Mouse (Mus musculus) neural tube, embryonic 11.5 days (tissue): ENCODE measurements at regions not wholly inside any gene's neighbourhood (a gene's known extent, or its start where the extent isn't known, plus 50 kb on each side); places are given as distances from the start of the nearest gene placed in this dataset.

Source experiments
- ATAC-seq: fragments of 200-750 bp; cut with Nextera tagmentation; 2 replicates; pipeline ENCODE4 v1.8.0; 2017; ENCODE audit warnings: moderate number of reproducible peaks, mild to moderate bottlenecking, moderate TSS enrichment, moderate library complexity; ENCODE audit not compliant: insufficient read depth, low FRiP score, low TSS enrichment
- DNase-seq: peaks from one replicate; pipeline ENCODE4 v3.0.0-alpha.2; 2015; ENCODE audit warnings: low spot score
- H3K27ac ChIP-seq: fragments of 300-500 bp; sonication (generic); 2 replicates; pipeline ENCODE4 v1.5.1; 2014; ENCODE audit warnings: low read depth, mild to moderate bottlenecking, low read length
- H3K27me3 ChIP-seq: fragments of 300-500 bp; sonication (generic); 2 replicates; pipeline ENCODE4 v1.6.1; 2014; ENCODE audit warnings: mild to moderate bottlenecking, low read length, mixed read lengths; ENCODE audit not compliant: control insufficient read depth, insufficient read depth
- H3K36me3 ChIP-seq: fragments of 300-500 bp; sonication (generic); 2 replicates; pipeline ENCODE4 v1.6.1; 2014; ENCODE audit warnings: mild to moderate bottlenecking, low read length, moderate library complexity, mixed read lengths; ENCODE audit not compliant: control insufficient read depth, insufficient read depth
- H3K4me1 ChIP-seq: fragments of 300-500 bp; sonication (generic); 2 replicates; pipeline ENCODE4 v1.6.1; 2014; ENCODE audit warnings: low read length, mixed read lengths; ENCODE audit not compliant: control insufficient read depth, insufficient read depth
- H3K4me2 ChIP-seq: fragments of 300-500 bp; sonication (generic); 2 replicates; pipeline ENCODE4 v1.6.1; 2014; ENCODE audit warnings: low read depth, mild to moderate bottlenecking, moderate library complexity
- H3K4me3 ChIP-seq: fragments of 300-500 bp; sonication (generic); 2 replicates; pipeline ENCODE4 v1.5.1; 2014; ENCODE audit warnings: low read depth, low read length
- H3K9ac ChIP-seq: fragments of 300-500 bp; sonication (generic); 2 replicates; pipeline ENCODE4 v1.6.1; 2014; ENCODE audit warnings: mild to moderate bottlenecking, low read length
- H3K9me3 ChIP-seq: fragments of 300-500 bp; sonication (generic); 2 replicates; pipeline ENCODE4 v1.6.1; 2016; ENCODE audit warnings: low read length; ENCODE audit not compliant: control insufficient read depth
- WGBS: fragments of 180-500 bp; shearing (Covaris S2); extraction: QIAGEN DNeasy Blood & Tissue Kit; methylation state at CpG from one replicate; pipeline ENCODE4 v1.1.7; 2014; 5-methylcytosine and 5-hydroxymethylcytosine counted together

- ATAC-seq (no peak), DNase-seq (no peak)
- Histone ChIP-seq H3K4me1 (no peaks in the 10 kb centered on the region), H3K27ac (no peak overlapping the region), H3K9me3 (no peaks in the 10 kb centered on the region), H3K36me3 (no peaks in the 10 kb centered on the region), H3K4me2 (no peak overlapping the region), H3K27me3 (no peaks in the 10 kb centered on the region), H3K4me3 (no peak overlapping the region), H3K9ac (no peak overlapping the region)
- WGBS: 97% methylated on average over 3 of the region's 3 CpGs
Measured at GRCm38 (mm10) chr19:15158653-15159052, 560.8 kb upstream of the Tle4 start.

- Histone ChIP-seq H3K4me2 (no peak overlapping the region), H3K36me3 (no peaks in the 10 kb centered on the region), H3K27ac (no peak overlapping the region), H3K9me3 (no peaks in the 10 kb centered on the region), H3K4me1 (no peaks in the 10 kb centered on the region), H3K9ac (no peak overlapping the region), H3K4me3 (no peak overlapping the region), H3K27me3 (no peaks in the 10 kb centered on the region)
- ATAC-seq (no peak), DNase-seq (no peak)
- 85% methylated on average over 14 of the region's 14 CpGs for WGBS
Measured at GRCm38 (mm10) chr19:15158177-15158576, 560.3 kb upstream of the Tle4 start.

- WGBS: 62% methylated on average over 2 of the region's 2 CpGs
- no peak overlapping the region for H3K9ac ChIP-seq
- no peak overlapping the region for H3K4me3 ChIP-seq
- ATAC-seq (no peak), DNase-seq (no peak)
- H3K9me3 ChIP-seq: no peaks in the 10 kb centered on the region
- no peaks in the 10 kb centered on the region for H3K27me3 ChIP-seq
- no peak overlapping the region for H3K27ac ChIP-seq
- no peaks in the 10 kb centered on the region for H3K36me3 ChIP-seq
- H3K4me1 ChIP-seq: no peaks in the 10 kb centered on the region
- H3K4me2 ChIP-seq: no peak overlapping the region
Measured at GRCm38 (mm10) chr19:15154693-15155092, 556.8 kb upstream of the Tle4 start.

GRCm38 (mm10) chr19:15146325-15146724 is 548.5 kb upstream of the Tle4 start:
- H3K36me3 ChIP-seq: no peaks in the 10 kb centered on the region
- 91% methylated on average over 3 of the region's 3 CpGs for WGBS
- H3K9me3 ChIP-seq: no peaks in the 10 kb centered on the region
- ATAC-seq: no peak
- H3K4me1 ChIP-seq: no peaks in the 10 kb centered on the region
- no peaks in the 10 kb centered on the region for H3K27me3 ChIP-seq
- H3K9ac ChIP-seq: no peak overlapping the region
- no peak overlapping the region for H3K27ac ChIP-seq
- H3K4me3 ChIP-seq: no peak overlapping the region
- no peak for DNase-seq
- no peak overlapping the region for H3K4me2 ChIP-seq

- Histone ChIP-seq H3K27ac (no peak overlapping the region), H3K4me2 (no peak overlapping the region), H3K9ac (no peak overlapping the region), H3K4me1 (no peaks in the 10 kb centered on the region), H3K4me3 (no peak overlapping the region), H3K9me3 (no peaks in the 10 kb centered on the region), H3K36me3 (no peaks in the 10 kb centered on the region), H3K27me3 (no peaks in the 10 kb centered on the region)
- DNase-seq (no peak), ATAC-seq (no peak)
- 43% methylated on average over 4 of the region's 4 CpGs for WGBS
Measured at GRCm38 (mm10) chr19:15127122-15127521, 529.3 kb upstream of the Tle4 start.

GRCm38 (mm10) chr19:15108441-15109026 is 510.7 kb upstream of the Tle4 start:
- H3K27me3 ChIP-seq: no peaks in the 10 kb centered on the region
- no peak overlapping the region for H3K27ac ChIP-seq
- no peak overlapping the region for H3K4me3 ChIP-seq
- no peak for ATAC-seq
- H3K9me3 ChIP-seq: no peaks in the 10 kb centered on the region
- 66% methylated on average over 4 of the region's 4 CpGs for WGBS
- no peaks in the 10 kb centered on the region for H3K4me1 ChIP-seq
- no peak for DNase-seq
- no peaks in the 10 kb centered on the region for H3K36me3 ChIP-seq
- no peak overlapping the region for H3K9ac ChIP-seq
- H3K4me2 ChIP-seq: no peak overlapping the region

- no peaks in the 10 kb centered on the region for H3K4me1 ChIP-seq
- no peak overlapping the region for H3K27ac ChIP-seq
- 89% methylated on average over 1 of the region's 1 CpGs for WGBS
- H3K4me2 ChIP-seq: no peak overlapping the region
- no peak for ATAC-seq
- DNase-seq: no peak
- H3K9me3 ChIP-seq: no peaks in the 10 kb centered on the region
- no peaks in the 10 kb centered on the region for H3K36me3 ChIP-seq
- H3K4me3 ChIP-seq: no peak overlapping the region
- no peaks in the 10 kb centered on the region for H3K27me3 ChIP-seq
- no peak overlapping the region for H3K9ac ChIP-seq
Measured at GRCm38 (mm10) chr19:15095054-15095453, 497.2 kb upstream of the Tle4 start.

GRCm38 (mm10) chr19:15093534-15093933 is 495.7 kb upstream of the Tle4 start:
- ATAC-seq: no peak
- 79% methylated on average over 3 of the region's 3 CpGs for WGBS

GRCm38 (mm10) chr19:15080638-15081037 is 482.8 kb upstream of the Tle4 start:
- Histone ChIP-seq H3K9me3 (no peaks in the 10 kb centered on the region), H3K4me1 (no peaks in the 10 kb centered on the region), H3K27ac (no peak overlapping the region), H3K36me3 (no peaks in the 10 kb centered on the region), H3K4me2 (no peak overlapping the region), H3K9ac (no peak overlapping the region), H3K27me3 (no peaks in the 10 kb centered on the region), H3K4me3 (no peak overlapping the region)
- DNase-seq (no peak), ATAC-seq (no peak)
- 90% methylated on average over 4 of the region's 4 CpGs for WGBS

More at GRCm38 (mm10) chr19:15093534-15093933, 495.7 kb upstream of the Tle4 start:
- Histone ChIP-seq H3K9me3 (no peaks in the 10 kb centered on the region), H3K4me1 (no peaks in the 10 kb centered on the region), H3K27me3 (no peaks in the 10 kb centered on the region), H3K4me3 (no peak overlapping the region), H3K9ac (no peak overlapping the region), H3K36me3 (no peaks in the 10 kb centered on the region), H3K27ac (no peak overlapping the region), H3K4me2 (no peak overlapping the region)
- no peak for DNase-seq
